Mouse (Mus musculus): ENCODE results near the gene Pfkfb3. TPM values are rescaled to one million over a fixed set of nuclear protein-coding genes. Genes with fewer than 3 reads are reported as not detected.

Pfkfb3 gene
- polyA plus RNA-seq (2015; fragmentation: Nextera tagmentation; extraction: Ambion mirVana), result 35.3 and 35.7 TPM in 2 replicates

GRCm38 (mm10) chr2:11553471-11554400, at the start of gene Pfkfb3:
Gene Pfkfb3 (minus strand): TSS chr2:11554077.
- H3K27ac ChIP-seq, result no peak within 1 kb of the TSS
- ATAC-seq (replicated peaks), result peak; percentile 92
- 2% methylated on average over 67 of the region's 67 CpGs for whole genome bisulfite sequencing
- H3K4me1 ChIP-seq, result peaks cover 16% of the 10 kb centered on the region
- peak within 1 kb of the TSS; percentile 100 for H3K4me2 ChIP-seq
- peak within 1 kb of the TSS; percentile 71 for H3K4me3 ChIP-seq
- no peaks in the 10 kb centered on the region for H3K36me3 ChIP-seq (replicated peaks)
- peak within 1 kb of the TSS; percentile 59 for H3K9ac ChIP-seq
- peaks cover 9% of the 10 kb centered on the region for H3K27me3 ChIP-seq (replicated peaks)
- no peaks in the 10 kb centered on the region for H3K9me3 ChIP-seq

- Histone ChIP-seq H3K27ac (peak overlapping the region; percentile 80), H3K4me3 (peak overlapping the region; percentile 94), H3K36me3 (replicated peaks) (peaks cover 10% of the 10 kb centered on the region; the same call in 1 of the 2 replicates), H3K9me3 (no peaks in the 10 kb centered on the region), H3K9ac (peak overlapping the region; percentile 97), H3K27me3 (replicated peaks) (no peaks in the 10 kb centered on the region), H3K4me1 (peaks cover 12% of the 10 kb centered on the region), H3K4me2 (peak overlapping the region; percentile 75)
- WGBS, result under 1% methylated on average over 68 of the region's 78 CpGs
- ATAC-seq (replicated peaks), result peak; percentile 100
Observed at GRCm38 (mm10) chr2:11602506-11603489, 48.9 kb upstream of the Pfkfb3 start.

- H3K4me3 ChIP-seq, result peak overlapping the region; percentile 94
- H3K36me3 ChIP-seq (replicated peaks), result peaks cover 10% of the 10 kb centered on the region; the same call in 1 of the 2 replicates
- peaks cover 12% of the 10 kb centered on the region for H3K4me1 ChIP-seq
- H3K27ac ChIP-seq, result no peak overlapping the region
- ATAC-seq (replicated peaks), result no peak
- H3K9me3 ChIP-seq, result no peaks in the 10 kb centered on the region
- WGBS, result 83% methylated on average over 6 of the region's 6 CpGs
- H3K4me2 ChIP-seq, result peak overlapping the region; percentile 75
- peak overlapping the region; percentile 97; the same call in 1 of the 2 replicates for H3K9ac ChIP-seq
- no peaks in the 10 kb centered on the region for H3K27me3 ChIP-seq (replicated peaks)
Observed at GRCm38 (mm10) chr2:11601795-11602194, 47.9 kb upstream of the Pfkfb3 start.

GRCm38 (mm10) chr2:11597906-11598305, 44.0 kb upstream of the Pfkfb3 start:
- no peak overlapping the region for H3K9ac ChIP-seq
- WGBS, result 95% methylated on average over 7 of the region's 7 CpGs

GRCm38 (mm10) chr2:11596690-11597089, 42.8 kb upstream of the Pfkfb3 start:
- peaks cover 34% of the 10 kb centered on the region for H3K36me3 ChIP-seq (replicated peaks)
- no peak overlapping the region for H3K4me3 ChIP-seq
- no peak overlapping the region for H3K4me2 ChIP-seq
- H3K9me3 ChIP-seq, result no peaks in the 10 kb centered on the region
- ATAC-seq (replicated peaks), result no peak
- no peak overlapping the region for H3K9ac ChIP-seq
- H3K27ac ChIP-seq, result no peak overlapping the region
- no peaks in the 10 kb centered on the region for H3K27me3 ChIP-seq (replicated peaks)
- H3K4me1 ChIP-seq, result peaks cover 5% of the 10 kb centered on the region
- WGBS, result 84% methylated on average over 2 of the region's 2 CpGs

More at GRCm38 (mm10) chr2:11597906-11598305, 44.0 kb upstream of the Pfkfb3 start:
- ATAC-seq (replicated peaks), result no peak
- no peaks in the 10 kb centered on the region for H3K9me3 ChIP-seq
- no peaks in the 10 kb centered on the region for H3K27me3 ChIP-seq (replicated peaks)
- peaks cover 12% of the 10 kb centered on the region for H3K4me1 ChIP-seq
- H3K36me3 ChIP-seq (replicated peaks), result peaks cover 27% of the 10 kb centered on the region
- H3K4me2 ChIP-seq, result no peak overlapping the region
- H3K27ac ChIP-seq, result no peak overlapping the region
- H3K4me3 ChIP-seq, result no peak overlapping the region

- H3K4me3 ChIP-seq, result no peak overlapping the region
- ATAC-seq (replicated peaks), result no peak
- 94% methylated on average over 4 of the region's 4 CpGs for WGBS
- H3K9me3 ChIP-seq, result no peaks in the 10 kb centered on the region
- no peaks in the 10 kb centered on the region for H3K27me3 ChIP-seq (replicated peaks)
- H3K36me3 ChIP-seq (replicated peaks), result peaks cover 62% of the 10 kb centered on the region
- H3K4me1 ChIP-seq, result no peaks in the 10 kb centered on the region
- H3K4me2 ChIP-seq, result no peak overlapping the region
- H3K27ac ChIP-seq, result no peak overlapping the region
- H3K9ac ChIP-seq, result no peak overlapping the region
Observed at GRCm38 (mm10) chr2:11587996-11588395, 34.1 kb upstream of the Pfkfb3 start.

- Histone ChIP-seq H3K9ac (no peak overlapping the region), H3K27ac (no peak overlapping the region), H3K4me1 (no peaks in the 10 kb centered on the region), H3K36me3 (replicated peaks) (peaks cover 8% of the 10 kb centered on the region; the same call in 1 of the 2 replicates), H3K4me3 (no peak overlapping the region), H3K27me3 (replicated peaks) (no peaks in the 10 kb centered on the region), H3K4me2 (no peak overlapping the region), H3K9me3 (no peaks in the 10 kb centered on the region)
- ATAC-seq (replicated peaks), result no peak
- WGBS, result 94% methylated on average over 4 of the region's 4 CpGs
Observed at GRCm38 (mm10) chr2:11579399-11579798, 25.5 kb upstream of the Pfkfb3 start.

GRCm38 (mm10) chr2:11578187-11578586, 24.3 kb upstream of the Pfkfb3 start:
- no peak overlapping the region for H3K4me2 ChIP-seq
- H3K27me3 ChIP-seq (replicated peaks), result no peaks in the 10 kb centered on the region
- no peak for ATAC-seq (replicated peaks)
- no peaks in the 10 kb centered on the region for H3K9me3 ChIP-seq
- WGBS, result 93% methylated on average over 6 of the region's 6 CpGs
- H3K4me3 ChIP-seq, result no peak overlapping the region
- H3K4me1 ChIP-seq, result no peaks in the 10 kb centered on the region
- H3K36me3 ChIP-seq (replicated peaks), result no peaks in the 10 kb centered on the region
- no peak overlapping the region for H3K9ac ChIP-seq
- no peak overlapping the region for H3K27ac ChIP-seq

- 88% methylated on average over 1 of the region's 1 CpGs for WGBS
- Histone ChIP-seq H3K4me1 (no peaks in the 10 kb centered on the region), H3K27me3 (replicated peaks) (no peaks in the 10 kb centered on the region), H3K36me3 (replicated peaks) (no peaks in the 10 kb centered on the region), H3K9me3 (no peaks in the 10 kb centered on the region), H3K27ac (no peak overlapping the region), H3K9ac (no peak overlapping the region), H3K4me3 (no peak overlapping the region), H3K4me2 (no peak overlapping the region)
- no peak for ATAC-seq (replicated peaks)
Observed at GRCm38 (mm10) chr2:11573684-11574083, 19.8 kb upstream of the Pfkfb3 start.

GRCm38 (mm10) chr2:11571004-11571535, 17.2 kb upstream of the Pfkfb3 start:
- no peaks in the 10 kb centered on the region for H3K27me3 ChIP-seq (replicated peaks)
- H3K4me2 ChIP-seq, result no peak overlapping the region
- no peaks in the 10 kb centered on the region for H3K4me1 ChIP-seq
- no peak overlapping the region for H3K27ac ChIP-seq
- no peaks in the 10 kb centered on the region for H3K9me3 ChIP-seq
- H3K9ac ChIP-seq, result no peak overlapping the region
- H3K4me3 ChIP-seq, result no peak overlapping the region
- no peaks in the 10 kb centered on the region for H3K36me3 ChIP-seq (replicated peaks)
- ATAC-seq (replicated peaks), result no peak
- WGBS, result 44% methylated on average over 6 of the region's 6 CpGs

- no peak overlapping the region for H3K27ac ChIP-seq
- H3K27me3 ChIP-seq (replicated peaks), result no peaks in the 10 kb centered on the region
- 89% methylated on average over 7 of the region's 7 CpGs for WGBS
- no peaks in the 10 kb centered on the region for H3K36me3 ChIP-seq (replicated peaks)
- H3K4me2 ChIP-seq, result no peak overlapping the region
- no peaks in the 10 kb centered on the region for H3K9me3 ChIP-seq
- ATAC-seq (replicated peaks), result no peak
- H3K9ac ChIP-seq, result no peak overlapping the region
- H3K4me3 ChIP-seq, result no peak overlapping the region
- H3K4me1 ChIP-seq, result no peaks in the 10 kb centered on the region
Observed at GRCm38 (mm10) chr2:11568471-11568870, 14.6 kb upstream of the Pfkfb3 start.

All from midbrain, embryonic 15.5 days (tissue).